Mouse (Mus musculus) ES-Bruce4 (cell line): ENCODE measurements at regions not wholly inside any gene's neighbourhood (a gene's known extent, or its start where the extent isn't known, plus 50 kb on each side); places are given as distances from the start of the nearest gene placed in this dataset.

Source experiments
- CTCF ChIP-seq: IDR thresholded peaks from one replicate; pipeline ENCODE4 v1.8.1; 2011; ENCODE audit warnings: low read depth, low read length
- POLR2A ChIP-seq: IDR thresholded peaks from one replicate; pipeline ENCODE4 v1.8.1; 2011; ENCODE audit warnings: low read length; ENCODE audit not compliant: insufficient read depth

GRCm38 (mm10) chr14:58628266-58628665 lies 514.4 kb downstream of the 1700129C05Rik start:
- no peak for TF ChIP-seq CTCF
- no peak for TF ChIP-seq POLR2A
